Mouse (Mus musculus): ENCODE results near the gene Psmd10. TPM values are rescaled to one million over a fixed set of nuclear protein-coding genes. Genes with fewer than 3 reads are reported as not detected.

The Psmd10 gene
- polyA plus RNA-seq, 1 experiment from 2014 or later, result 41.5 TPM

DNA sequence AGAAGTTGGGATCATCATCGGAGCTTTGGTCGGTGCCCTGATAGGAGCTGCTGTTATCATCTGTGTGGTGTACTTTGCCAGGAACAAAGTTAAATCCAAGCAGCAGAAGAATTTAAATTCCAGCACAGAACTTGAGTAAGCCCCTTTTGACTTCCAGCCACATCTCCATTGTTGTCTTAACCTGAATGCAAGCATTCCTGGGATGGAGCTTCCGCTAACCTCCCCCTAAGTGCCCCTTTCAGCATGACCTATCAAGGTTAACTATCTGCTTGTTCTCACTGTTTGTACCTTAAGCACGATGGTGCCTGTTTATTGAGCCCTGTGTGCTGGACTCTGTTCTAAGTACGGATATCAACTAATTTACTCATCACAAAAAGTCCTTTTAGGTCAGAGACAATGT is 20.3 kb downstream of the Psmd10 start:
- peaks cover 42% of the 10 kb centered on the region for H3K27me3 ChIP-seq
- H3K4me3 ChIP-seq, result no peak overlapping the region
- no peak overlapping the region for H3K27ac ChIP-seq
- no peak overlapping the region for H3K4me2 ChIP-seq (replicated peaks)
- no peaks in the 10 kb centered on the region for H3K4me1 ChIP-seq
- WGBS, result 76% methylated on average over 5 of the region's 5 CpGs
- H3K9ac ChIP-seq, result no peak overlapping the region
- ATAC-seq (ENCODE audit: low FRiP score), result no peak
- no peaks in the 10 kb centered on the region for H3K36me3 ChIP-seq
- no peaks in the 10 kb centered on the region for H3K9me3 ChIP-seq (replicated peaks)

DNA sequence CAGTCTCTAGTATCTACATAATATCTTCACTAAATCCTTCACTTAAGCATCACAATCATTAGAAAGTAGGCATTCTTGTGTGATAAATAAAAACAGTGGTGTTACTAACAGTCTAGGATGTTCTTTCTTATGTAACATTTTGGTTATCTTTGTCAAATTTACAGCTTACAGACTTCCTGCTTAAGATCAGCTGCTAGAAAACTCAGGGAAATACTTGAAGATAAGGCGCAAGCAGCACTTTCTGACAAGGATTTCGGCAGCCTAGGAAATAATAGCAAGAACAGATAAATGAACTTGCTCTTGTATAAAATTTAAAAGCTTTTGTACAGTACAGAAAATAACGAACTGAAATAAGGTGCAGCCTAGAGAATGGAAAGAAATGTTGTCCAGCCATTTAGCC is 23.3 kb downstream of the Psmd10 start:
- Histone ChIP-seq H3K27ac (no peak overlapping the region), H3K4me3 (no peak overlapping the region), H3K27me3 (peaks cover 45% of the 10 kb centered on the region), H3K36me3 (no peaks in the 10 kb centered on the region), H3K4me1 (no peaks in the 10 kb centered on the region), H3K4me2 (replicated peaks) (no peak overlapping the region), H3K9me3 (replicated peaks) (no peaks in the 10 kb centered on the region), H3K9ac (no peak overlapping the region)
- WGBS, result 77% methylated on average over 3 of the region's 3 CpGs
- no peak for ATAC-seq (ENCODE audit: low FRiP score)

DNA sequence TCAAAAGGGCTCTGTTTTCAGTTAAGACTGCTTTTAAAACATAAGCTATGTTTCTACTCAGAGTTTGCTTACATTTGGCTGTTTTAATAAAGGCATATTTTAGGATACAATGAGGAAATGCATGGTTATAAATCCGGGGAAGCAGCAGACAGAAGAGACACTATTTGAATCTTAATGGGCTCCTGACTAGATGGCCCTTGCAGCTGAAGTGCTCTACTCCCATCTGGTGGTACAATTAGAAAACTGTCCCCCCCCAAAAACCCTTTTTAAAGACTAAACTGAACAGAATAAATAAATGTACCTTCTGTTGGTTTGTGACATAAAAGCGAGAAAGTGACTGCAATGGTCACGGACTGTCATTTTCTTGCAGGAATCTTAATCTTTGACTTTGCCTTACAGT is 24.5 kb downstream of the Psmd10 start:
- Histone ChIP-seq H3K9me3 (replicated peaks) (no peaks in the 10 kb centered on the region), H3K27ac (no peak overlapping the region), H3K4me3 (no peak overlapping the region), H3K4me1 (no peaks in the 10 kb centered on the region), H3K36me3 (no peaks in the 10 kb centered on the region), H3K27me3 (peaks cover 42% of the 10 kb centered on the region), H3K9ac (no peak overlapping the region), H3K4me2 (replicated peaks) (no peak overlapping the region)
- ATAC-seq (ENCODE audit: low FRiP score), result no peak
- WGBS, result 64% methylated on average over 3 of the region's 3 CpGs

DNA sequence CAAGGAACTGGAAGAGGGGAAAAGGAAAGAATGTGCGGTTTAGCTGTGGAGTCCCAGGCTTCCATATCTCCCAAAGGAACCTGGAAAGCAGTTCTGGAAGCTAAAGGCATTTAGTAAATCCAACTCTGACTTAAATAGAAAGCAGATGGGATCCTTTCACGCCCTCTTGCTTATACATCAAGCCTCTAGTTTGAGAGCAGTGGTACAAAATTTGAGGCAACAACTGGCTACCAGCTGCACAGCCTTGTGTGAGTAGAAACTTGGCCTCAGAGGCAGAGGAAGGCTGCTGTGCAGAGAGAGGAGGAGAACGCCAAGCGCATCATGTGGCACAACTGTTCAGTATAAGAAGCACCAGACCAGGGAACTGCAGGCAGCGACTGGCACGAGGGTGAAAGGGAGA is 35.2 kb downstream of the Psmd10 start:
- Histone ChIP-seq H3K4me3 (no peak overlapping the region), H3K4me1 (no peaks in the 10 kb centered on the region), H3K36me3 (no peaks in the 10 kb centered on the region), H3K27me3 (peaks cover 56% of the 10 kb centered on the region), H3K4me2 (replicated peaks) (no peak overlapping the region), H3K27ac (no peak overlapping the region), H3K9me3 (replicated peaks) (no peaks in the 10 kb centered on the region), H3K9ac (no peak overlapping the region)
- 74% methylated on average over 6 of the region's 6 CpGs for WGBS
- ATAC-seq (ENCODE audit: low FRiP score), result no peak

DNA sequence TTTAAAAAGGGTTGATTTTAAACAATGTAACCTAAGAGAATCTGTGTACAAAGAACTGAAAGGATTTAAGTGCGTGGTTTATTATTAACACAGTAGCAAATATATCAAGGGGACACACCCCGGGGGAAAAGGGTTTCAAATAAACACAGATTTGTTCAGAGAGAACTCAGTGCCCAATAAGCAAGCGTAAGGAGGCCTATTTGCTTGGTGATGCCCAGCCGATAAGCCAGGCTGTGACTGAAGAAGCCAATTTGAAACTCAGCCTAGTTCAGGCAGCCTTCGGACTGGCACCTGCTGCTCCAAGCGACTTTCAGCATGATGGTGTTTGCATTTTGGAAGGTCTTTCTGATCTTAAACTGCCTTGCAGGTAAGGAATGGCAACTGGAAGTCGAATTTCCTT is 49.2 kb downstream of the Psmd10 start, which contains the start of gene Vsig1:
TSS of gene Vsig1 (plus strand) at position 249 of the 400 bp plus-strand sequence.
- H3K9ac ChIP-seq, result no peak within 1 kb of the TSS
- WGBS, result 76% methylated on average over 7 of the region's 7 CpGs
- H3K4me2 ChIP-seq (replicated peaks), result no peak within 1 kb of the TSS
- no peak within 1 kb of the TSS for H3K27ac ChIP-seq
- no peaks in the 10 kb centered on the region for H3K4me1 ChIP-seq
- no peak within 1 kb of the TSS for H3K4me3 ChIP-seq
- H3K9me3 ChIP-seq (replicated peaks), result no peaks in the 10 kb centered on the region
- H3K27me3 ChIP-seq, result peaks cover 6% of the 10 kb centered on the region
- ATAC-seq (ENCODE audit: low FRiP score), result no peak
- no peaks in the 10 kb centered on the region for H3K36me3 ChIP-seq

DNA sequence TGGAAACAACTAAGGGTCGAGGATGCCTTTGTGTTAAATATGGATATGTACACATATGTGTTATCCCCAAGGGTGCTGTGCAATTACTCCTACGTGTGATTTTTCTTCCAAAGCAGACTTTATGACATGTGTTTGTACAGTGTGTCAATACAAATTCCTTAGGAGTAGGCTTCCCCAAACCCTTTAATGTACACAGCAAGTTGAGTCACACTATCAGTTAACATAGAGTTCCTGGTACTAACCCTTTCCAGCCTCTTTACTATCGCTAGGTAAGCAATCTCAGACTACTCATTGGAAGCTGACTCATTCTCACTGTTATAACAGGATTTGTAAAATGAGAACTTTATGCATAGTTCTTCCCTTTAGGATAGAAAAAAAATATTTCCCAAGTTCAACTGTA is 53.0 kb downstream of the Psmd10 start:
- H3K27ac ChIP-seq, result no peak overlapping the region
- H3K36me3 ChIP-seq, result no peaks in the 10 kb centered on the region
- no peak overlapping the region for H3K4me3 ChIP-seq
- 88% methylated on average over 3 of the region's 3 CpGs for WGBS
- no peak for ATAC-seq (ENCODE audit: low FRiP score)
- no peak overlapping the region for H3K9ac ChIP-seq
- H3K4me1 ChIP-seq, result no peaks in the 10 kb centered on the region
- no peak overlapping the region for H3K4me2 ChIP-seq (replicated peaks)
- H3K9me3 ChIP-seq (replicated peaks), result no peaks in the 10 kb centered on the region
- H3K27me3 ChIP-seq, result peaks cover 6% of the 10 kb centered on the region; the same call in 1 of the 2 replicates

Other genes with a start within 250 kb of the Psmd10 start
- gene Tex13b, start 143.3 kb downstream of the Psmd10 start, polyA plus RNA-seq (2016; fragmentation: Nextera tagmentation; extraction: Ambion mirVana), result not detected in 2 replicates
- not detected in 2 replicates for gene Vsig1, start 49.1 kb downstream of the Psmd10 start, polyA plus RNA-seq (2016; fragmentation: Nextera tagmentation; extraction: Ambion mirVana)
- 12.7 and 14.5 TPM in 2 replicates for gene Atg4a, start 179 bp upstream of the Psmd10 start, polyA plus RNA-seq (2016; fragmentation: Nextera tagmentation; extraction: Ambion mirVana)